Mouse (Mus musculus) bone marrow macrophage, adult 2 months (primary cell): Measurements from ENCODE around the gene Cdk20. TPM values are rescaled to one million over a fixed set of nuclear protein-coding genes. Genes with fewer than 3 reads are reported as not detected.

Source experiments
- H3K27ac ChIP-seq: 2 replicates; pipeline ENCODE4 v1.5.1; 2012; ENCODE audit warnings: low read depth, low read length; ENCODE audit not compliant: insufficient read depth
- H3K4me1 ChIP-seq: 2 replicates; pipeline ENCODE4 v1.6.1; 2012; ENCODE audit warnings: low read length; ENCODE audit not compliant: control insufficient read depth, insufficient read depth
- H3K4me3 ChIP-seq: 2 replicates; pipeline ENCODE4 v1.5.1; 2012; ENCODE audit warnings: mild to moderate bottlenecking, low read length, moderate library complexity; ENCODE audit not compliant: insufficient read depth
- CTCF ChIP-seq: IDR thresholded peaks from 2 replicates; pipeline ENCODE4 v1.5.1; 2012; ENCODE audit warnings: low read depth, mild to moderate bottlenecking, low read length, moderate library complexity
- POLR2A ChIP-seq: IDR thresholded peaks from 2 replicates; pipeline ENCODE4 v1.6.1; 2012; ENCODE audit warnings: mild to moderate bottlenecking, low read depth, low read length, borderline replicate concordance
- polyA plus RNA-seq: library from polyadenylated mRNA; stranded (reverse); fragments of >200 nt; gene quantifications from 2 replicates; pipeline ENCODE4 v1.2.4, GENCODE M21; 2012; ENCODE audit not compliant: missing spikeins, insufficient read depth, insufficient read length

Cdk20 gene
- polyA plus RNA-seq, 1 experiment: 47.8 TPM

- H3K4me3 ChIP-seq: no peak overlapping the region
- TF ChIP-seq CTCF: no peak
- no peak for TF ChIP-seq POLR2A
- no peaks in the 10 kb centered on the region for H3K4me1 ChIP-seq
- no peak overlapping the region for H3K27ac ChIP-seq
Observed at GRCm38 (mm10) chr13:64477968-64478367, 45.9 kb downstream of the Cdk20 start.

- no peak for TF ChIP-seq CTCF
- no peak for TF ChIP-seq POLR2A
- Histone ChIP-seq H3K27ac (no peak overlapping the region), H3K4me1 (no peaks in the 10 kb centered on the region), H3K4me3 (no peak overlapping the region)
Observed at GRCm38 (mm10) chr13:64479960-64480359, 47.8 kb downstream of the Cdk20 start.

- TF ChIP-seq POLR2A: no peak
- TF ChIP-seq CTCF: no peak
- Histone ChIP-seq H3K4me1 (no peaks in the 10 kb centered on the region), H3K4me3 (no peak overlapping the region), H3K27ac (no peak overlapping the region)
Observed at GRCm38 (mm10) chr13:64489886-64490285, 57.8 kb downstream of the Cdk20 start.

Other genes with a start within 250 kb of the Cdk20 start
- 9.2 and 9.3 TPM in 2 replicates for gene Cdc14b, start 157.0 kb upstream of the Cdk20 start, polyA plus RNA-seq
- 56.9 and 58.1 TPM in 2 replicates for gene Aaed1, start 119.6 kb upstream of the Cdk20 start, polyA plus RNA-seq
- 1,731 and 1,752 TPM in 2 replicates for gene Ctsl, start 61.4 kb upstream of the Cdk20 start, polyA plus RNA-seq
- not detected in 2 replicates for gene Fam240b, start 65.5 kb downstream of the Cdk20 start, polyA plus RNA-seq